Mouse (Mus musculus) layer of hippocampus, postnatal 25 days (tissue): ENCODE data around the gene Mterf1a. TPM values are rescaled to one million over a fixed set of nuclear protein-coding genes. Genes with fewer than 3 reads are reported as not detected.
"Not testable (repeated sequence)": the region's sequence is repeated elsewhere in the genome, so short reads cannot be mapped to it uniquely, and the experiment has no call there.

Experiments
- DNase-seq, 2 experiments: peaks; one replicate each; pipeline ENCODE4 v3.0.0; 2022; ENCODE audit warnings: mixed read lengths in 2 of 2, low spot score in 1 of 2; ENCODE audit errors: extremely low spot score in 1 of 2
- total RNA-seq, 2 experiments: library from RNA; stranded (reverse); gene quantifications; 2 replicates each; pipeline ENCODE4 v1.2.3; 2021

Mterf1a gene
- total RNA-seq, result 10 to 100 TPM in 1 of 2 experiments, 1 to 10 TPM in 1; 8.1 to 11.9 TPM

GRCm38 (mm10) chr5:3893459-3894293 lies at the start of gene Mterf1a:
TSS of gene Mterf1a (minus strand) at chr5:3893933.
- DNase-seq, result peak in 1 of 2 experiments; percentile 7

GRCm38 (mm10) chr5:3943169-3943568 lies 49.4 kb upstream of the Mterf1a start:
- not testable (repeated sequence) for DNase-seq

- DNase-seq, result no peak
These were observed 47.5 kb upstream of the Mterf1a start for GRCm38 (mm10) chr5:3941240-3941639.

GRCm38 (mm10) chr5:3939335-3939734 lies 45.6 kb upstream of the Mterf1a start:
- DNase-seq, result no peak

GRCm38 (mm10) chr5:3938905-3939304 lies 45.2 kb upstream of the Mterf1a start:
- no peak for DNase-seq

GRCm38 (mm10) chr5:3935778-3936554 lies 42.2 kb upstream of the Mterf1a start:
- no peak for DNase-seq

GRCm38 (mm10) chr5:3935266-3935665 lies 41.5 kb upstream of the Mterf1a start:
- DNase-seq, result no peak

- DNase-seq, result no peak
These were observed 39.8 kb upstream of the Mterf1a start for GRCm38 (mm10) chr5:3933551-3933950.

- DNase-seq, result no peak
These were observed 37.9 kb upstream of the Mterf1a start for GRCm38 (mm10) chr5:3931636-3932035.

GRCm38 (mm10) chr5:3930760-3931159 lies 37.0 kb upstream of the Mterf1a start:
- no peak for DNase-seq

GRCm38 (mm10) chr5:3928690-3929046 lies 34.9 kb upstream of the Mterf1a start:
- DNase-seq, result peak in 1 of 2 experiments; percentile 14

GRCm38 (mm10) chr5:3927801-3928689 lies 34.3 kb upstream of the Mterf1a start, which contains the start of gene Akap9:
TSS of gene Akap9 (plus strand) at chr5:3928054.
- DNase-seq, result peak; percentile 58 to 70

GRCm38 (mm10) chr5:3926666-3927065 lies 32.9 kb upstream of the Mterf1a start:
- DNase-seq, result no peak

- no peak for DNase-seq
These were observed 28.6 kb upstream of the Mterf1a start for GRCm38 (mm10) chr5:3922350-3922749.

- no peak for DNase-seq
These were observed 11.7 kb upstream of the Mterf1a start for GRCm38 (mm10) chr5:3905471-3905870.

GRCm38 (mm10) chr5:3894294-3894619 lies 524 bp upstream of the Mterf1a start:
- not testable (repeated sequence) for DNase-seq

GRCm38 (mm10) chr5:3889201-3889600 lies 4.5 kb downstream of the Mterf1a start:
- no peak for DNase-seq

GRCm38 (mm10) chr5:3886862-3887261 lies 6.9 kb downstream of the Mterf1a start:
- not testable (repeated sequence) for DNase-seq

- DNase-seq, result no peak
These were observed 20.2 kb downstream of the Mterf1a start for GRCm38 (mm10) chr5:3873485-3873884.

- DNase-seq, result no peak
These were observed 21.4 kb downstream of the Mterf1a start for GRCm38 (mm10) chr5:3872348-3872747.

GRCm38 (mm10) chr5:3870161-3870560 lies 23.6 kb downstream of the Mterf1a start:
- DNase-seq, result no peak
